Mouse (Mus musculus) intestine, embryonic 14.5 days (tissue): ENCODE data around the gene Ccdc78. TPM values are rescaled to one million over a fixed set of nuclear protein-coding genes. Genes with fewer than 3 reads are reported as not detected.
A peak's percentile ranks its signal among the peaks of the same experiment; 100 is the strongest.

Experiments used
- ATAC-seq: fragments of 200-750 bp; cut with Nextera tagmentation; replicated peaks from 2 replicates; pipeline ENCODE4 v1.8.0; 2017; ENCODE audit warnings: low read depth, moderate number of reproducible peaks, moderate TSS enrichment, moderate library complexity; ENCODE audit not compliant: low FRiP score, low TSS enrichment
- DNase-seq: peaks from one replicate; pipeline ENCODE4 v3.0.0-alpha.2; 2018; ENCODE audit warnings: low spot score
- H3K27ac ChIP-seq: fragments of 300-500 bp; sonication (generic); 2 replicates; pipeline ENCODE4 v1.5.1; 2014; ENCODE audit warnings: low read depth, mild to moderate bottlenecking, control low read depth
- H3K27me3 ChIP-seq: fragments of 300-500 bp; sonication (generic); replicated peaks from 2 replicates; pipeline ENCODE4 v1.6.1; 2014; ENCODE audit warnings: low read length, control low read depth; ENCODE audit not compliant: control insufficient read depth, insufficient read depth
- H3K36me3 ChIP-seq: fragments of 300-500 bp; sonication (generic); 2 replicates; pipeline ENCODE4 v1.6.1; 2014; ENCODE audit warnings: low read length, control low read depth; ENCODE audit not compliant: control insufficient read depth, insufficient read depth
- H3K4me1 ChIP-seq: fragments of 300-500 bp; sonication (generic); replicated peaks from 2 replicates; pipeline ENCODE4 v1.6.1; 2014; ENCODE audit warnings: low read length, control low read depth, mixed read lengths; ENCODE audit not compliant: control insufficient read depth, insufficient read depth
- H3K4me2 ChIP-seq: fragments of 300-500 bp; sonication (generic); 2 replicates; pipeline ENCODE4 v1.6.1; 2014; ENCODE audit warnings: low read length
- H3K4me3 ChIP-seq: fragments of 300-500 bp; sonication (generic); 2 replicates; pipeline ENCODE4 v1.5.1; 2014; ENCODE audit warnings: low read depth, low read length, control low read depth, mixed read lengths
- H3K9ac ChIP-seq: fragments of 300-500 bp; sonication (generic); 2 replicates; pipeline ENCODE4 v1.6.1; 2014; ENCODE audit warnings: mild to moderate bottlenecking, low read length
- H3K9me3 ChIP-seq: fragments of 300-500 bp; sonication (generic); 2 replicates; pipeline ENCODE4 v1.6.1; 2016; ENCODE audit warnings: low read length, control low read depth; ENCODE audit not compliant: control insufficient read depth
- WGBS: fragments of 180-500 bp; shearing (Covaris S2); extraction: QIAGEN DNeasy Blood & Tissue Kit; methylation state at CpG from one replicate; pipeline ENCODE4 v1.1.7; 2014; 5-methylcytosine and 5-hydroxymethylcytosine counted together
- polyA plus RNA-seq: library from polyadenylated mRNA; unstranded; fragments of >200 nt; fragmentation: Nextera tagmentation; extraction: Ambion mirVana; gene quantifications from 2 replicates; pipeline ENCODE4 v1.2.1, GENCODE M21; 2014

Ccdc78 gene
- polyA plus RNA-seq, 1 experiment from 2014 or later: 0.28 TPM

GRCm38 (mm10) chr17:25755086-25755485 lies 31.3 kb upstream of the Ccdc78 start:
- Histone ChIP-seq H3K27me3 (no peaks in the 10 kb centered on the region), H3K36me3 (no peaks in the 10 kb centered on the region), H3K4me2 (no peak overlapping the region), H3K27ac (no peak overlapping the region), H3K4me1 (peaks cover 15% of the 10 kb centered on the region), H3K4me3 (no peak overlapping the region), H3K9ac (no peak overlapping the region), H3K9me3 (no peaks in the 10 kb centered on the region)
- DNase-seq: no peak
- WGBS: 78% methylated on average over 4 of the region's 4 CpGs
- ATAC-seq: no peak

GRCm38 (mm10) chr17:25755627-25756377 lies 30.6 kb upstream of the Ccdc78 start:
- Histone ChIP-seq H3K9ac (no peak overlapping the region), H3K27me3 (no peaks in the 10 kb centered on the region), H3K27ac (peak overlapping the region; percentile 33; the same call in 1 of the 2 replicates), H3K4me1 (peaks cover 15% of the 10 kb centered on the region), H3K9me3 (no peaks in the 10 kb centered on the region), H3K4me2 (no peak overlapping the region), H3K4me3 (no peak overlapping the region), H3K36me3 (no peaks in the 10 kb centered on the region)
- WGBS: 32% methylated on average over 4 of the region's 4 CpGs
- peak; percentile 48 for ATAC-seq
- no peak for DNase-seq

- Histone ChIP-seq H3K9me3 (no peaks in the 10 kb centered on the region), H3K27me3 (no peaks in the 10 kb centered on the region), H3K4me3 (no peak overlapping the region), H3K9ac (no peak overlapping the region), H3K27ac (peak overlapping the region; percentile 33; the same call in 1 of the 2 replicates), H3K4me1 (peaks cover 11% of the 10 kb centered on the region), H3K4me2 (no peak overlapping the region), H3K36me3 (no peaks in the 10 kb centered on the region)
- 67% methylated on average over 9 of the region's 9 CpGs for WGBS
- DNase-seq (no peak), ATAC-seq (peak; percentile 64; the same call in 1 of the 2 replicates)
Observed at GRCm38 (mm10) chr17:25756378-25757242, 29.8 kb upstream of the Ccdc78 start.

GRCm38 (mm10) chr17:25757691-25758090 lies 28.7 kb upstream of the Ccdc78 start:
- Histone ChIP-seq H3K36me3 (no peaks in the 10 kb centered on the region), H3K27ac (no peak overlapping the region), H3K4me1 (peaks cover 9% of the 10 kb centered on the region), H3K9me3 (no peaks in the 10 kb centered on the region), H3K27me3 (no peaks in the 10 kb centered on the region), H3K9ac (no peak overlapping the region), H3K4me2 (no peak overlapping the region), H3K4me3 (no peak overlapping the region)
- DNase-seq: no peak
- ATAC-seq: no peak
- 62% methylated on average over 3 of the region's 3 CpGs for WGBS

GRCm38 (mm10) chr17:25760148-25760547 lies 26.2 kb upstream of the Ccdc78 start:
- DNase-seq: no peak
- peaks cover 9% of the 10 kb centered on the region for H3K4me1 ChIP-seq
- no peak overlapping the region for H3K9ac ChIP-seq
- H3K9me3 ChIP-seq: no peaks in the 10 kb centered on the region
- H3K4me3 ChIP-seq: no peak overlapping the region
- no peaks in the 10 kb centered on the region for H3K27me3 ChIP-seq
- 71% methylated on average over 8 of the region's 8 CpGs for WGBS
- no peaks in the 10 kb centered on the region for H3K36me3 ChIP-seq
- no peak overlapping the region for H3K4me2 ChIP-seq
- no peak overlapping the region for H3K27ac ChIP-seq
- ATAC-seq: no peak

- no peak for ATAC-seq
- H3K4me1 ChIP-seq: peaks cover 3% of the 10 kb centered on the region
- H3K27ac ChIP-seq: no peak overlapping the region
- H3K9me3 ChIP-seq: no peaks in the 10 kb centered on the region
- no peak overlapping the region for H3K4me3 ChIP-seq
- H3K4me2 ChIP-seq: no peak overlapping the region
- no peak for DNase-seq
- H3K27me3 ChIP-seq: no peaks in the 10 kb centered on the region
- no peak overlapping the region for H3K9ac ChIP-seq
- no peaks in the 10 kb centered on the region for H3K36me3 ChIP-seq
- 56% methylated on average over 4 of the region's 4 CpGs for WGBS
Observed at GRCm38 (mm10) chr17:25761561-25761970, 24.8 kb upstream of the Ccdc78 start.

GRCm38 (mm10) chr17:25762591-25762990 lies 23.8 kb upstream of the Ccdc78 start:
- no peak for ATAC-seq
- no peaks in the 10 kb centered on the region for H3K9me3 ChIP-seq

GRCm38 (mm10) chr17:25765886-25766285 lies 20.5 kb upstream of the Ccdc78 start:
- H3K9me3 ChIP-seq: no peaks in the 10 kb centered on the region
- 68% methylated on average over 5 of the region's 5 CpGs for WGBS
- no peaks in the 10 kb centered on the region for H3K36me3 ChIP-seq
- H3K4me2 ChIP-seq: no peak overlapping the region
- H3K27me3 ChIP-seq: no peaks in the 10 kb centered on the region
- no peak overlapping the region for H3K27ac ChIP-seq
- H3K4me1 ChIP-seq: no peaks in the 10 kb centered on the region
- DNase-seq: no peak
- no peak overlapping the region for H3K4me3 ChIP-seq
- no peak overlapping the region for H3K9ac ChIP-seq
- ATAC-seq: no peak

More at GRCm38 (mm10) chr17:25762591-25762990, 23.8 kb upstream of the Ccdc78 start:
- Histone ChIP-seq H3K27ac (no peak overlapping the region), H3K9ac (no peak overlapping the region), H3K4me3 (no peak overlapping the region), H3K27me3 (no peaks in the 10 kb centered on the region), H3K4me2 (no peak overlapping the region), H3K36me3 (no peaks in the 10 kb centered on the region), H3K4me1 (no peaks in the 10 kb centered on the region)
- no peak for DNase-seq
- WGBS: 27% methylated on average over 3 of the region's 3 CpGs
